Comparison of ENCODE assay signal across 9 mouse cellular contexts in the genomic region with DNA sequence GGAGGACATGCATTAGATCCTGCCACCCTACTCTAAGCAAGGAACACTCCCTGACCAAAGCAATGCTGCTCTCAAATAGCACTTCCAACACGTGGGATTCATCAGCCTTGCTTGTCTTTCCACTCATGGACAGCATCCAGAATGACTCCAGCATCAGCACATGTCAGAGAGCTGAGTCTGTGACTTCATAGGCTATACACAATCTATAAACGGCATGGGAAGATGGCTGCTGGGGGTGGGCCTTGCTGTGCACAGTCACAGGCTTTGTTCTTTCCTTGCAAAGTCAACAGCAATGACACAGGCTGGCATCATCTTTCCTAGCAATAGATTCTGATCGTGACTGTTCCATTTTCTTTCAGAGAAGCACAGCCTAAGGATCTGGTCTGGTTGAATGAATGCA. TPM values are rescaled to one million over a fixed set of nuclear protein-coding genes. Genes with fewer than 3 reads are reported as not detected.
"Had no signal": no experiment of that assay in that cellular context is flagged by ENCODE, and none has a peak within 500 bp of the region (broad histone marks: within the 10 kb centered on the region; RNA-seq: fewer than 3 reads in every experiment).

No protein-coding gene starts in this region.

- DNase-seq: lung, adult 18-20 months; lung, embryonic 14.5 days; lung, postnatal 10 days; lung, postnatal 4 days; midbrain, embryonic 14.5 days; thymus, adult 2 months; thymus, postnatal 25 days; thymus, postnatal 4 days had no signal

RNA-seq across cellular contexts. Expression of a gene that starts 31.6 kb away (rescaled TPM):
- total RNA-seq: megakaryocyte-erythroid progenitor cell, adult 5-6 weeks had no signal
